Mouse (Mus musculus): ENCODE data around the gene Cited1. TPM values are rescaled to one million over a fixed set of nuclear protein-coding genes. Genes with fewer than 3 reads are reported as not detected.
"Not testable (repeated sequence)": the region's sequence is repeated elsewhere in the genome, so short reads cannot be mapped to it uniquely, and the experiment has no call there.

The Cited1 gene
- 1 to 10 TPM; 5.5 to 6.3 TPM for total RNA-seq (2021)
- long read RNA-seq, experiment 1, partial matches to known transcripts = 0 of 3 reads
- long read RNA-seq, experiment 1, other reads (novel, unspliced or antisense) = 0 of 3 reads
- long read RNA-seq, experiment 2, partial matches to known transcripts = 0 of 3 reads
- long read RNA-seq, experiment 2, other reads (novel, unspliced or antisense) = 0 of 3 reads

DNA sequence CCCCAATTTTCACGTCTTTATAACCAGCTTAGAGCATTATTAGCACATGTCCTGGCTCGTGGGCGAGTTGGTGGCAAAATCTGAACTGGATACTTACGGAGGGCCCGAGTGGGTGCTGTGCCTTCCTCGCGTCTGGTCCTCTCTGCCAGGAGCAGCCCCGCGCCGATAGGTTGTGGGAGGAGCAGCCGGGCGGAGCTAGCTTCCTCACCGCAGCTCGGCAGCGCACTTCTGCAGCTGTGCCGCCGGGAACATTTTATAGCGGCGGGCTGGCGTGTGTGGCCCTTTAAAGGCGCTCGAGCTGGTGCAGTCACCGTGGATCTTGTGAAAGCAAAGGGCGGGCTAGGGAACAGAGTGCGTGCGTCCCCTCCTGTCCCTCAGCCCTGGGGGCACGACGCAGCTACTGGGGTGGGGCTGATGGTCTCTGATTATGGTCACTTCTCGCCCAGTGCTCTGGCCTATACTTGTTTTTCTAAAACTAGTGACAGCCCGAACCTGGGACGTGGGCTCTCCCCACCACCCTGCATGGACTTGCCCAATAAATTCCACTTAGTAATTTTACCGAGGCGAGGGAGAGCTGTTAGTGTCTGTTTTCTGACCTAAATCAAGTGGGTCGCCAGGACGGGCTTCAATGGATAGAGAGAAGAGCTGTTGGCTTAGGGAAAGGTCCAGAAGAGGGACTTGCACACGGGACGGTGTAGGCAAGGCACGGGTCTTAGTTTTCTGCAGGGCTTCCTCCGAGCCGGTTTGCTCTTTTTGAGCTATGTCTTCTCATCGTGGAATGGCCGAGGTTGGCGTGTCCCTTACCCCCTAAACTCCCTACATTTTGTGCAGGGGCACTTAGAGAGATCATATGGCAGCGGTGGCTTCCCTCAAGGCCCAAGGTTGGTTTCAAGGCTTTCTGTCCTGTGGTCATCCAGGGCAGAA is at the start of gene Cited1:
Gene Cited1 (minus strand): TSS at position 245 of the 924 bp plus-strand sequence.
- intact Hi-C loops (cut with DNase I) = loop anchor here (5.0 to 10.0 kb wide), 2 partner anchors 103 to 225 kb away; no protein-coding TSS in a partner anchor

DNA sequence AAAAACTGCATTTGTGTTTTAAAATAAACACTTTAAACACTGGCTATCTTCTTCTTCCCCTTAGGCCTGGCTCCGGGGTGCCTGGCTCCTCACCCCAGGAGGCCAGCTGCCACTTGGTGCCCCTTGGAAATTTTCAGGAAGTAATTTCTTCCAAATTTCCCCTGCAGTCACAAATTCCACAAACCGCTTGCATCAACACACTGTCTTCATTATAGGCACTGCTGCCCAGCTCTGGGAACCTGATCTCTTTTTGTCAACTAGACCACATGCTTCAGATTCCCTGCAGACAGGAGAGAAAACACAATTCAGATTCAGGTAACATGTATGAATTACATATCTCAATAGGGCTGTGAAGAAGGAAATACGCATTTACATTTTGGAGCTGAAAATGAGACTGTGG is 32.9 kb upstream of the Cited1 start:
- intact Hi-C loops (cut with DNase I) = no loop called here
- DNase-seq (ENCODE audit: low spot score in 2 of 2) = no peak

More for the DNA sequence above, at the start of gene Cited1:
- peak; percentile 30 to 68 for DNase-seq (ENCODE audit: low spot score in 2 of 2)

DNA sequence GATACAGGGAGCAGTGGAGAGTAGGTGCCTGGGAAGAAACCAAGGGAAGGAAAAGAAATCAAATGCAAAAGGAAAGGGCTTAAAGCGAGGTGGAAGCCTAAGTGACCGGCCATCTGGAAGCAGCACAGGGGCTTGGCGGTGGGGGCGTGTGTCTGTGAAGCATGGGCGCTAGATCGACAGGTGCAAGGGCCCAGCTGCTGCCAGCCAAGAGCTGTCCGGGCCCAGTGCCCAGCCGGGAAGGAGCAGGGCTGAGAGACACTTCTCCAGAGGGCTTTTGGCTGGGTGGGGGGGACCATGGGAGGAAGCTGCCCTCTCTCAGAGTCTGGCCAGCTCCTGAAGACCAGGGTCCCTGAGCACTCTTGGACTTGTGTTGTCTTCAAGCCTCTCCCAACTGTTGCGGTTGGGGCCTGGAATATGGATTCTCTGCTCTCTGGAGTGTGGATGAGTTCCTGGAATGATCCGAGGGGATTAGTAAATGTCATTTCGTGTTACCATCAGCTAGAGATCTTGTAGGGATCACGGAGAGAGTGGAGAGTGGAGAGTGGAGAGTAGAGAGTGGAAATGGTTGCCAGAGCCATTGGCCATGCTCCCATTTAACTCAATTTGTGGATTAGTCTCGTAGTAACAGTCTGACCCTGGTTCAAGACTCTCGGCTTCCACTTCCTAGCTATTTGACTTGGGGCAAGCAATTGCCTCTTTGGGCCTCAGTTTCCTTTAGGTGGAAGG is 10.8 kb upstream of the Cited1 start:
- intact Hi-C loops (cut with DNase I) = no loop called here
- no peak for DNase-seq (ENCODE audit: low spot score in 2 of 2)

DNA sequence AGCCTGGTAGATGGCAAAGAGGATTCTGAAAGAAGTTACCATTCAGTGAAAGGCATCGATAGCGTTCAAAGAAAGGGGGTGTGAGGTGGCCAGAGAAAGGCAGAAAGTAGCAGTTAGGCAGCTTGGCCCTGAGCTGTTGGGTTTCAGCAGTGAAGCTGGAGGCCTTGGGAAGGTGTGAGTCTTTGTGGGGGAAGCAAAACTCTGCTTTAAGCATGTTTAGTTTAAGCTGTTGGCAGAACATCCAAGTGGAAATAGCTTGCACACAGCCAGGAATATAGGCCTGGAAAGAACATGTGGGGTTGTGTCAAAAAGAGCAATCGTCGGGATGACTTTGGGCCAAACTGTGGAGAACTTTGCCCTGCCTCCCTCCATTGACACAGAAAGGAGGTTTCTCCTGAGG is 7.8 kb upstream of the Cited1 start:
- DNase-seq (ENCODE audit: low spot score in 2 of 2) = no peak
- intact Hi-C loops (cut with DNase I) = loop anchor here (10.0 kb wide), 1 partner anchor 95 kb away; no protein-coding TSS in a partner anchor

DNA sequence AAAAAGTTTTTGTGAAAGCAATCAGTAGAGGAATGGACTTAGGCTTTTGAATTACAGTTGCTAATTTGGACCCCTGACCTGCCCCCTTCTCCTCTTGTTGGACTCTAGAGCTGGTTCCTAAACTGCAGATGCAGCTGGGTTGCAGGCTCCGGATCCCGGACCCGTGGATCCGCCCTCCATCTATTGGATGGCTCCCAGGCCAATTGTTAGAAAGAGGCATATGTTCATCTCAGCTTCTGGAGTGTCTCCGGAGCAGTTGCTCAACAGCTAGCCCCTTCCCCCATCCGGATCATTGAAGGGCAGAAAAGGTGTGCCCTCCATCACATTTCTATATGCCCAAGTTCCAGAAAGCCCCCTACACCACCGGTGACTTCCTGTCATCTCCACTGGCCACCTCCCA is 1.9 kb upstream of the Cited1 start:
- peak; percentile 22 to 37 for DNase-seq (ENCODE audit: low spot score in 2 of 2)
- intact Hi-C loops (cut with DNase I) = loop anchor here (5.0 to 10.0 kb wide), 2 partner anchors 101 to 223 kb away; no protein-coding TSS in a partner anchor

DNA sequence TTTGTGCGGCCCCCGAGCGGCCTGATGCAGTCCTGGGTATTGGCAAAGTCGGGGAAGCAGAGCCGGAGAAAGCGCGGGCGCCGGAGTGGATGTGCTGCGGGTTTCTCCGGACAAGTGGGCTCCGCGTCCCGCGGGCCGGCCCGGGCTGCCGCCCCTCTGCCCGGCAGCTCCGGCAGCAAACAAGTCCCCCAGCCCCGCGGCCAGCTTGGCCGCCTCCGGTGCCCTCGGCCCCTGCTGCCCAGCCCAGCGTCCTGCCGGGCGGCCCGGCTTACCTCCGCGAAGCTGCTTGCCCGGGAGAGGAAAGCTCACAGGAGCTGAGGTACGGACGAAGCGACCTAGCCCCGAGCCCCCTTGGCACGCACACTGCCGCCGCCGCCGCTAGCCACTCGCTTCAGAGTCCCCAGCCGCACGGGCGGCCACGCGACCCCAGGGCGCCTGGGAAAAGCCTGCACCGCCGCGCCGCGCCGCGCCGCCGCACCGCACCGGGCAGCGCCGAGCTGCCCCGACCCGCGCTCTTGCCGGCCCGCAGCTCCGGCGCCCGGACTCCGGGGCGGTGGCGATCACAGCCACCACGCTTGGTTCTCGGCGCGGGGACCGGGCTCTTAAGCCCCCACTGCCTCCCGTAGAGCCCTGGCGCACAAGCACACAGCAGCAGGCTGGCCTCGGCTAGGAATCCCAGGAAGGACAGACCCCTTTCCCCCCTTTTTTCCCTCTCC is 602 bp downstream of the Cited1 start:
- intact Hi-C loops (cut with DNase I) = loop anchor here (5.0 to 10.0 kb wide), 2 partner anchors 103 to 226 kb away; no protein-coding TSS in a partner anchor

DNA sequence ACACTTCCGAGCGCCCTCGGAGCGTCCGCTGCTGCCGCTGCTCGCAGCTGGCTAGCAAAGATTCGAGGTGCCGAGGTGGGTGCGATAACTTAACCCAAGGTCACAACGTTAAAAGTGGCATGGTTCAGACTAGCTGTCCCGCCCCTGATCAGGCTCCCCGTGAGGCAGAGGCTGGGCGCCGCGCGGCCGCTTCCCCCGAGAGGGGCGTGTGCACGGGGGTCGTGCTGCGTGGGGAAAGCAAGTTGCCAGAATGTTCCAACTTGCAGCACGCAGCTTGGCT is 1.1 kb downstream of the Cited1 start:
- intact Hi-C loops (cut with DNase I) = loop anchor here (5.0 to 10.0 kb wide), 2 partner anchors 104 to 226 kb away; no protein-coding TSS in a partner anchor
- no peak for DNase-seq (ENCODE audit: low spot score in 2 of 2)

More for the DNA sequence above, 602 bp downstream of the Cited1 start:
- no peak for DNase-seq (ENCODE audit: low spot score in 2 of 2)

DNA sequence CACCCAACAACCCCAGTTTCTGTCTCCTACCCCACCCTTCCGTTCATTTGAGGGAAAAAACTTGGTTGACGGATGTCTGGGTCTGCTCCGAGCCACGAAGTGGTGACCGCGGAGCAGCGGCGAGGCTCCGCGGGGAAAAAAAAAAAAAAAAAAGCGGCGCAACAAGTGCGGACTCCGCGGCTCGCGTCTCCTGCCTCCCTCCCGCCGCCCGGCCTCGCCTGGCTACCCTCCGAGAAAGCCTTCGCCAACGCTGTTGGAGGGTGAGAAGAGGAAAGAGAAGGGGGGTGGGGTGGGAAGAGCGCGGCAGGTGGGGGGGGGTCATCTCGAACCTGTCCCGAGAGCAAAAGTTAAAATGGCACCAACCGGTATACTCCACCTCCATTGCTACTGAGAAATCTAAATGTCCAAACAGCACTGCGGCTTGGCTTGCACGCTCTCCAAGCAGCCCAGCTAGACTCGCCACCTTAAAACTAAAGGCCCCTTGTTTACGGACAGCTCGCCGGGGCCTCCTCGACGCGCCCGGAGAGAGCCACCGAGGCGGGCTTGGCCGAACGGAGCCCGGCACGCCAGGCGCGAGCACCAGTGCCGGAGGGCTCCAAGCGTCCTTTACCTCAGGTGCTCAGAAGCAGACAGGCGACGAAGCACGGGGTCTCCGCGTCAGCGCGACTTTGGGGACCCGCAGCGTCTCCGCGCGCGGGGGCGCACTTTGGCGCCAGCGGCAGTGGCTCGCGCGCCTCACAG is 1.7 kb downstream of the Cited1 start:
- intact Hi-C loops (cut with DNase I) = loop anchor here (5.0 to 10.0 kb wide), 2 partner anchors 104 to 227 kb away; no protein-coding TSS in a partner anchor
- DNase-seq (ENCODE audit: low spot score in 2 of 2) = no peak

DNA sequence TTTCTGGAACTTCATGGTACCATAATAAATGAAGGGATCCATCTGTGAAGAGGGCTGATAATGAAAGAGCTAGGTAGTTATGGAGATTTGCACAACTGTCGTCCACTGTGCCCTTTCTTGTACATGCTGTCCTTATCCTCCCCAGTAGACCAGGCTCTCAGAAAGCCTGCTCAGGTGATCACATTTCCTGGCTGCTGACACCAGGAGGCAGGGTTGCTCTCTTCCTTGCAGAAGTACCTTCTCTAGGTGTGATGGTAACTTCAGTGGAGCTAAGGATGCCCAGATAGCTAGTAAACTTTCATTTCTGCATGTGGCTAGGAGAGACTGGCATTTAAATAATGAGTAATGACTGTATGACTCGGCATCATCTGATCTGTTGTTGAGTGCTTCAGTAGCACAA is 7.6 kb downstream of the Cited1 start:
- intact Hi-C loops (cut with DNase I) = no loop called here
- no peak for DNase-seq (ENCODE audit: low spot score in 2 of 2)

DNA sequence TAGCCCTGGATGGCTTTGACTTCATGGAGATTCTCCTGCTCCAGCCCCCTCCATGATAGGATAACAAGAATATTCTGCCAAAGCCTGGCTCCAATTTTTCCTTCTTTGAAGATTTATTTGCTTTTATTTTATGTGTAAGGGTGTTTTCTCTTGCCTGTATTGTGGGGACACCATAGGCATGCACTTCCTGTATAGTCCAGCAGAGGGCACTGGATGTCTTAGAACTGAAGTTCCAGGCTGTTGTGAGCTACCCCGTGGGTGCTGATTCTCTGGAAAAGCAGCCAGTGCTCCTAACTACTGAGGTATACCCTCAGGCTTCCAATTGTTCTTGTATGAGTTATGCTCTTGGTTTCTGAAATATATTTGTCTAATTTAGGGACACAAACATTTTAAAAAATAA is 32.9 kb downstream of the Cited1 start:
- intact Hi-C loops (cut with DNase I) = no loop called here
- DNase-seq (ENCODE audit: low spot score in 2 of 2) = peak; percentile 4 to 6

DNA sequence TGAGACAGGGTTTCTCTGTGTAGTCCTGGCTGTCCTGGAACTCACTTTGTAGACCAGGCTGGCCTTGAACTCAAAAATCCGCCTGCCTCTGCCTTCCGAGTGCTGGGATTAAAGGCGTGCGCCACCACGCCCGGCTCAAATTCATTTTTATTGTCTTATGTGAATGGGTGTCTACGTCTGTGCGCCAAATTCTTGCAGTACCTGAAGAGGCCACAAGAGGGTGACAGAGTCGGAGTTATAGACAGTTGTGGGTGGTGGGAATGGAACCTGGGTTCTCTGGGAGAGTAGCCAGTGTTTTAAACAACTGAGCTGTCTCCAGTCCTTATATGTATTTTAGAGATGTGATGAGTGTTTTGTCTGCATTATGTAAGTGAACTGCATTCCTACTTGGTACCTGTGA is 36.6 kb downstream of the Cited1 start:
- intact Hi-C loops (cut with DNase I); DNase-seq (ENCODE audit: low spot score in 2 of 2): not testable (repeated sequence)

Small RNA genes within 50 kb of the gene (microRNA-seq; reads per million reads assigned to microRNA genes)
- gene Gm26318 = 0 reads per million in 2 experiments

Other genes with a start within 250 kb of the Cited1 start
- gene Rtl5, start 180.9 kb downstream of the Cited1 start, total RNA-seq (2021) = 10 to 100 TPM; 12.3 to 14.3 TPM
- gene Pin4, start 132.7 kb downstream of the Cited1 start, total RNA-seq (2021) = 10 to 100 TPM; 15.2 to 22.2 TPM
- under 1 TPM; 0.06 to 0.15 TPM for gene Ercc6l, start 95.1 kb downstream of the Cited1 start, total RNA-seq (2021)
- gene Rps4x, start 62.8 kb downstream of the Cited1 start, total RNA-seq (2021) = 100 to 1,000 TPM; 395 to 481 TPM